Mouse (Mus musculus): ENCODE results near the gene Tmed10. TPM values are rescaled to one million over a fixed set of nuclear protein-coding genes. Genes with fewer than 3 reads are reported as not detected.
A peak's percentile ranks its signal among the peaks of the same experiment; 100 is the strongest.

The Tmed10 gene
- polyA plus RNA-seq, 1 experiment from 2014 or later, result 264 TPM

DNA sequence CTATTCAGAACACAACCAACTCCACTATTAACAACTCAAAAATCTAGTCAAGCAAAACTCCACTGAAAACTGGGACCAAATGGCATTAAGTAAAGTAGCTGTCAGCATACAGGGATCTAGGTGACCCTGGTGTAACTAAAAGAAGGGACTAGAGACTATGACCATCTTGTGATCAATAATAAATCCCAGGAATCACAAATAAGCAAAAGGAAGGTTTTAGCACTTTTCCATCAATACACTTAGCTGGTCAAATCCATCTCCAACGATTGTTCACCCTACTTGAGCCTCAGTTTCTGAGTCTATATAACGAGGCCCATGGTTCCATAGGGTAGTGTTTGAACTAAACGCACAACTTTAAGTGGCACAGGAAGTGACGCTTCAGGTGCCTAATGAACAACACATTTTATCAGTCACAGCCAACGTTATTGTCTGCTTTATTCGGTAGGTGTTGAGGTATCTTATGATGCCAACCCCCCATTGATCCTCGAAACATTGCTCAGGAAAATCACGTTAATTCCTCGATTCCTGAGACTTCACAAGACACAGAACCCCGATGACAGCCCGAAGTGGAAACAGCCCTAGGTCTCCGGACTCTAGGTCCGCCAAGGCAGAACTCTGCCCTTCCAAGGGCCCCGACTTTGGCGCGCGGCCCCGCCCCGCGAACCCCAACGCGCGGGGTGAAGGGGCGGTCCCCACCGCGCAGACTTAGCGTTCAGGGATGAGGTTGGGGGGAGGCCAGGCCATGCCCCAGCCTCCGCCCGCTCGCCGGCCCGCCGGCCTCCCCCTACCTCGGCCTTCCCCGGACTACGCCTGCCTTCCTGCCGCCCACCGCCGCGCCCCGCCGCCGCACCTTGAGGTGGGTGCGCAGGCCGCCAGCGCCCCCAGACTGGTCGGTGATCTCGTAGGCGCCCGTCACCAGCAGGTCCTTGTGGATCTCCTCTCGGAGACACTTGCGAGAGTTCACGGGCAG, 771 bp downstream of the Tmed10 start:
- ATAC-seq (ENCODE audit: insufficient number of reproducible peaks, insufficient read depth, low FRiP score, low TSS enrichment, low read depth), result peak; percentile 68
- Histone ChIP-seq H3K27me3 (no peaks in the 10 kb centered on the region), H3K27ac (peak overlapping the region; percentile 89), H3K4me3 (replicated peaks) (peak overlapping the region; percentile 94), H3K9me3 (no peaks in the 10 kb centered on the region), H3K36me3 (no peaks in the 10 kb centered on the region), H3K4me1 (replicated peaks) (peaks cover 17% of the 10 kb centered on the region), H3K4me2 (peak overlapping the region; percentile 74), H3K9ac (replicated peaks) (peak overlapping the region; percentile 91)
- under 1% methylated on average over 53 of the region's 53 CpGs for WGBS

DNA sequence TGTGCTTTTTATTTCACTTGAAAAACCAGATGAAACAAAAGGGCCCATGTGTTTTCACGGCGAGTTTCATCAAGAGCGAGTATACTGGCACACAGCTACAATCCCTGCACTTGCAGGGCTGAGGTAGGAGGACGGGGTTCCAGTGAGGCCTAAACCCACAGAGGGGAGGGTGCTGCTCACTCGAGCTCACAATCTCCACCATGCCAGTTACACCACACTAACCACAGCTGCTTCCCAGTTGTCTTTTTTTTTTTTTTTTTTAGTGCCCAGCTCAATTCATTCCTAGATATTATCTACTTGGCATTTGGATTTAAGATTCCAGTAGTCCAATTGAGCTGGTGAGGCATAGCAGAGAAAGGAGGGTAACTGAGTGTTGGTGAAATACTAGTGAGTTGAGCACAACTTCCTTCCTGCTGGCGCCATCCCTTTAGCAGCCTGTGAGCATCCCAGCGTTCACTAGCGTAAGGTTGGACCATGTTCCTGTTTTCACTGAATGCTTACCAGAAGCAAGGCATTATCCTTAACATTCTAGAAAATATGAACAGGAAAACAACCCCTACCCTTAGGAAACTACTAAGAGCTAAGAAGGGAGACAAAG, 2.5 kb downstream of the Tmed10 start:
- Histone ChIP-seq H3K4me3 (replicated peaks) (no peak overlapping the region), H3K27me3 (no peaks in the 10 kb centered on the region), H3K27ac (no peak overlapping the region), H3K4me2 (peak overlapping the region; percentile 74), H3K4me1 (replicated peaks) (peaks cover 18% of the 10 kb centered on the region), H3K9me3 (no peaks in the 10 kb centered on the region), H3K36me3 (no peaks in the 10 kb centered on the region), H3K9ac (replicated peaks) (no peak overlapping the region)
- WGBS, result 87% methylated on average over 8 of the region's 8 CpGs
- ATAC-seq (ENCODE audit: insufficient number of reproducible peaks, insufficient read depth, low FRiP score, low TSS enrichment, low read depth), result no peak

DNA sequence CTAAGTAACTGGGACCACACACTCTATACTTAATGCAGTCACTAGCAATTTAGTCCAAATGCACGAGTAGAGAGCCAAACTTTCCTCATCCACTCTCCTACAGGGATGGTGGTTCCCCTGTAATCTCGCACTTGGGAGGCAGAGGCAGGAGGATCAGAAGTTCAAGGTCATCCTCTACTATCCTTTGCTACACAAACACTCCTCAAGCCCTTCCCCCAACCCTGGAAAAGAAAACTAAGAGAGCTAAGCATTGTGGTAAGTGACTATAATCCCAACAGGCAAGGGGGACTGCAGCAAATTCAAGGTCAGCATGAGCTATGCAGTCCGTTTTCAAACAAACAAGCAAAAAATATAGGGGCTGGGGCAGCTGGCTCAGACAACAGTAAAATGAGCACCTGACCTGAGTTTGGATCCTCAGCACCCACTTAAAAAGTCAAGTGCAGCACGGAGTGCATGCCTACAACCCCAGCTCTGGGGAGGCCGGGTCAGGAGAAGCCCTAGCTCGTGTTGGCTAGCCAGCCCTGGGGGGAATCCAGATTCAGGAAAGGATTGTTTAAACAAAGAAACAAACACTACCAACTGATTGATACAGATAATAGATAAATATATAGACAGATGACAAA, 6.1 kb downstream of the Tmed10 start:
- no peak overlapping the region for H3K4me3 ChIP-seq (replicated peaks)
- ATAC-seq (ENCODE audit: insufficient number of reproducible peaks, insufficient read depth, low FRiP score, low TSS enrichment, low read depth), result no peak
- H3K27ac ChIP-seq, result no peak overlapping the region
- H3K27me3 ChIP-seq, result no peaks in the 10 kb centered on the region
- 82% methylated on average over 6 of the region's 6 CpGs for WGBS
- H3K4me1 ChIP-seq (replicated peaks), result peaks cover 26% of the 10 kb centered on the region
- H3K36me3 ChIP-seq, result no peaks in the 10 kb centered on the region
- H3K9ac ChIP-seq (replicated peaks), result no peak overlapping the region
- H3K4me2 ChIP-seq, result no peak overlapping the region
- H3K9me3 ChIP-seq, result no peaks in the 10 kb centered on the region

DNA sequence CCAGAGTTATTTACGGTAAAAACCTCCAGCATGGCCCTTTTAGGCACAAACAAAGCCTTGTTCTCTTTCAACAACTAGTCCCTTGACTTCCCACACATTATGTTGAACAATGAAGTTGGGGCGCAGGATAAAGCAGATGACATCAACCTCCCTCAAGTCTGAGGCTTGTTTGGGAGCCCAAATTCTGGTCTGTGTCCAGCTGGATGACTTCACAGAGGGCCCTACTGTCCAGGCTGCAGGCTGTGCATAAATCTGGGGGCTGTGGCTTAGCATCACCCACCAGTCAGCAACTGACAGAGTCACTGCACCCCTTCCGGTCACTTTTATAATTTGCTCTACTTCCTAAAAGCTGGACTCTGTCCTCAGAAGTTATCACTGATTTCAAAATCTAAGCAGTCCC, 8.4 kb downstream of the Tmed10 start:
- Histone ChIP-seq H3K4me2 (no peak overlapping the region), H3K27ac (0 out of 2 replicates have a peak overlapping the region, but pooled peaks have one; percentile 59), H3K36me3 (no peaks in the 10 kb centered on the region), H3K9me3 (no peaks in the 10 kb centered on the region), H3K27me3 (no peaks in the 10 kb centered on the region), H3K4me1 (replicated peaks) (peaks cover 16% of the 10 kb centered on the region), H3K4me3 (replicated peaks) (no peak overlapping the region), H3K9ac (replicated peaks) (no peak overlapping the region)
- no peak for ATAC-seq (ENCODE audit: insufficient number of reproducible peaks, insufficient read depth, low FRiP score, low TSS enrichment, low read depth)
- 88% methylated on average over 3 of the region's 3 CpGs for WGBS

DNA sequence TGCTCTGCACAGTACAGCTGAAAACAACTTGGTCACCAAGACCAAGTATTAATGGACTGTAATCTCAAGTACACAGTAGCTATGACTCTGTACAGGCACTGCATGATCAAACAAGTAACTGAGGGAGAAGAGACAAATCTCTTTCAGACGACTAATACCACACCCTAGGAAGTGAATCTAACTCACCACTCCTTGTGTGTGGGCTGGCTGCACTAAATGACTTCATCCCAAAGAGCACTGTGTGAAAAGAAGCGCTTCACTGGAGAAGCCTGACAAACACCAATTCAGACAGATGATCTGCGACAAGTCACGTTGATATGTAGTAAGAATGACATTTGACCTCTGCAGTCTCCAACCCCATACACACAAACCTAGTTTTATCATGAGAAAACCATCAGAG, 12.1 kb downstream of the Tmed10 start:
- 85% methylated on average over 4 of the region's 4 CpGs for WGBS
- H3K36me3 ChIP-seq, result peaks cover 3% of the 10 kb centered on the region; the same call in 1 of the 2 replicates
- ATAC-seq (ENCODE audit: insufficient number of reproducible peaks, insufficient read depth, low FRiP score, low TSS enrichment, low read depth), result no peak

DNA sequence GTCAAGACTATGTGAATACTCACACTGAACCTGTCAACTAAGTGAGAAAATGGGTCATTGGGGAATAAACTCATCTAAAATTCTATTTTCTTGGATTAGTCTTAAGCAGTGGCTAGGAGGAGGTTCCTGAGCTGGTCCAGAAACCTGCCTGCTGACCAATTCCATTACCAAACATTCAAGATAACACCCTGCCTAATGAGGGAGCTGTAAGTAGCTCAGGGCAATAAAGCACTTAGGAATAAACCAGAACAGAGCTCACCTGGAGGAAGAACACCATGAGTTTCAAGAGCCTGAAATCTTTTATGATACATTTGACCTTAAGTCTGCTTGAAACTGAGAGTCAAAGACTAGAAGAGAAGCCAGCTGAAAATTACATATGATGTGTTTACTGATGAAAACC, 13.1 kb downstream of the Tmed10 start:
- peaks cover 3% of the 10 kb centered on the region; the same call in 1 of the 2 replicates for H3K36me3 ChIP-seq
- ATAC-seq (ENCODE audit: insufficient number of reproducible peaks, insufficient read depth, low FRiP score, low TSS enrichment, low read depth), result no peak
- H3K27me3 ChIP-seq, result no peaks in the 10 kb centered on the region
- peaks cover 9% of the 10 kb centered on the region; the same call in 1 of the 2 replicates for H3K4me1 ChIP-seq (replicated peaks)
- no peak overlapping the region for H3K9ac ChIP-seq (replicated peaks)
- H3K27ac ChIP-seq, result no peak overlapping the region
- H3K4me3 ChIP-seq (replicated peaks), result no peak overlapping the region
- no peaks in the 10 kb centered on the region for H3K9me3 ChIP-seq
- H3K4me2 ChIP-seq, result no peak overlapping the region

More for the DNA sequence above, 12.1 kb downstream of the Tmed10 start:
- Histone ChIP-seq H3K4me1 (replicated peaks) (peaks cover 14% of the 10 kb centered on the region; the same call in 1 of the 2 replicates), H3K9ac (replicated peaks) (no peak overlapping the region), H3K4me2 (no peak overlapping the region), H3K9me3 (no peaks in the 10 kb centered on the region), H3K27ac (no peak overlapping the region), H3K4me3 (replicated peaks) (no peak overlapping the region), H3K27me3 (no peaks in the 10 kb centered on the region)

DNA sequence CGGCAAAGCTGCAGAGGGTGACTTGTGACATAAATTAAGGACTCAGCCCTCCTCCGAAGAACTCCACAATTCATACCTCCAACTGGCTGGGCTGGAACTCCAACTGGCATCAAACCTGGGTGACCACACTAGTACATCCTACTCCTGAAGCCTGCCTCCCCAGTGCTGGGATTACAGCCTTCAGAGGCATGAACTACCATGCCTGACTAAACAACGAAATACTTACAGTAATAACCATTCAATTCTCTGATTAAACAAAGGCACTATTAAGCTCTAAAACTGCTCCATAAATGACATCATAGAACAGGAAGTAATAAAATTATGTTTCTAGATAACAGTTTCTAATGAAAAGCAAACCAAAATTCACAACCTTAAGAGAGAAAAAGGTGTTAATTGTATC, 13.5 kb downstream of the Tmed10 start:
- WGBS, result 69% methylated on average over 3 of the region's 3 CpGs
- H3K9me3 ChIP-seq, result no peaks in the 10 kb centered on the region
- no peak for ATAC-seq (ENCODE audit: insufficient number of reproducible peaks, insufficient read depth, low FRiP score, low TSS enrichment, low read depth)
- H3K36me3 ChIP-seq, result peaks cover 3% of the 10 kb centered on the region; the same call in 1 of the 2 replicates
- H3K27me3 ChIP-seq, result no peaks in the 10 kb centered on the region
- no peak overlapping the region for H3K4me3 ChIP-seq (replicated peaks)
- peaks cover 5% of the 10 kb centered on the region; the same call in 1 of the 2 replicates for H3K4me1 ChIP-seq (replicated peaks)
- H3K4me2 ChIP-seq, result no peak overlapping the region
- H3K9ac ChIP-seq (replicated peaks), result no peak overlapping the region
- no peak overlapping the region for H3K27ac ChIP-seq

DNA sequence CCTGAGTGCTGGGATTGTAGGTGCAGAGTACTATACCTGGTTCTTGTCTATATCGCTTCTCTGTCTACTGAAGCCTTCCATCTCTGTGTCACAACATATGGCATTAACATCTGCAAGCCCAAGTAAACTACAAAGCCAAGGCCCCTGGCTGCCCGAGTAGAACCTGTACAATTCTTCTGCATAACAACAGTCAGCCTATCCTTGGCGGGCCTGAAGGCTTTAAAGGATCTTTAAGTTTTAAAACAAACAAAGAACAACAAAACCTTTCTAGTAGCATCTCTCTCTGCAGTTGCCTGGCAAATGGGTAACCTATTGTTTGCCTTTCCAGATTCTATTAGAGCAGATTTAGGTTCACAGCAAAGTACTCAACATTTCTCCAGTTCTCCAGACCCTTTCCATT, 20.6 kb downstream of the Tmed10 start:
- no peak overlapping the region for H3K4me2 ChIP-seq
- no peak overlapping the region for H3K27ac ChIP-seq
- peaks cover 40% of the 10 kb centered on the region for H3K36me3 ChIP-seq
- H3K9me3 ChIP-seq, result no peaks in the 10 kb centered on the region
- WGBS, result 86% methylated on average over 3 of the region's 3 CpGs
- no peak overlapping the region for H3K9ac ChIP-seq (replicated peaks)
- H3K4me3 ChIP-seq (replicated peaks), result no peak overlapping the region
- no peaks in the 10 kb centered on the region for H3K4me1 ChIP-seq (replicated peaks)
- no peak for ATAC-seq (ENCODE audit: insufficient number of reproducible peaks, insufficient read depth, low FRiP score, low TSS enrichment, low read depth)
- H3K27me3 ChIP-seq, result no peaks in the 10 kb centered on the region

DNA sequence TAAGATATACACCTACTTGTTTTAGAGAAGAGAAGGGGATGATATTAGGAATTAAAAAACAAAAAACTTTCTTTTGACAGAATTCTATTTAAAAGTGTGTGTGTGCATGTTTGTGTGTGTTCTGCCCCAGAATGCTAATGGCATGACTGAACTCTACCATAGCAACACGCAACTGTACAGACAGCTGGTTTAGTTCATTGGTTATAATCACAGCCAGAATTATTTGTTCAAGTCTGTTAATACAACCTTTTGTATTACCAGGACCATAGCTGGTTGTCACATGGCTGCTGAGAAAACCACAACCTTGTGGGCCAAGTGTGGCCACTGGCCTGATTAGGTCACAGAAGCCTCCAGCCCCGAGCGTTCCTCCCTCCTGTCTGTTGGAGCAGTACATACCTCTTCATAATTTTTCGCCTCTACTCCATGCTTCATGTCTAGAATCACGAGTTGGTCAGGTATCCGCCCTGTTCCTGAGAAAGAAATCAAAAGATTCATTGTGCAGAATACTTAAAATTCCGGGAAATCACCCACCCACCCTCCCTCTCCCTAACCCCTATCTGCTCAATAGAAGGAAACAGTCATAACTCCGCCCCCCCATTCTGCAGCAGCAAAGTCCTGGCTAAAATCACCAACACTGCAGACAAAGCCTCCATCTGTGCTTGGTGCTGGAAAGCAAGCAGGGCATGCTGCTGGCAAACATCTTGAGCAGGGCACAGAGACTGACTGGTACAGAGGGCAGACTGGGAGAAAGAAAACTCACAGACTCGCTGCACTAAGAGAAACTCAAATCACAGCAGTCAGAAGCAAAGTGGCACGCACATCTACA, 24.0 kb downstream of the Tmed10 start:
- WGBS, result 84% methylated on average over 10 of the region's 10 CpGs
- H3K27me3 ChIP-seq, result no peaks in the 10 kb centered on the region
- ATAC-seq (ENCODE audit: insufficient number of reproducible peaks, insufficient read depth, low FRiP score, low TSS enrichment, low read depth), result no peak
- H3K4me3 ChIP-seq (replicated peaks), result no peak overlapping the region
- no peaks in the 10 kb centered on the region for H3K4me1 ChIP-seq (replicated peaks)
- peaks cover 56% of the 10 kb centered on the region for H3K36me3 ChIP-seq
- H3K27ac ChIP-seq, result peak overlapping the region; percentile 72
- no peak overlapping the region for H3K9ac ChIP-seq (replicated peaks)
- H3K4me2 ChIP-seq, result no peak overlapping the region
- no peaks in the 10 kb centered on the region for H3K9me3 ChIP-seq

DNA sequence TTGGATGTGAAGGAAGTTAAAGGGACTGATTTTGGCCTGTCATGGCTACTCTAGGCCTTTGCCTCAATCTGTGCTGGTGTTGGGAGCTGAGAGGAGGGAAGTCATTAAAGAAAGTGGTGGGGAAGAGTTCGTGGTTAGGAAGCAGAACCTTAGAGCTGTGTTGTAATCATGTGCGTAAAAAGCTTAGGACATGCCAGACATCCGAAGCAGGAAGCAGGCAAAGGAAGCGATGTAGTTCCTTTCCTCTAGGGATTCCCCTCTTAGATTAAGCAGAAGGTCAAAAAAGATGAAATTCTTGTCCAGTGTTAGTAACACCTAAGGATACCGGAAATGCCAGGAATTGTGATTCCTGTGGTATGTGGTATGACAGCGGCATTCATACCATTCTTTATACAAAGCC, 26.3 kb downstream of the Tmed10 start:
- no peak overlapping the region for H3K4me2 ChIP-seq
- H3K9me3 ChIP-seq, result no peaks in the 10 kb centered on the region
- WGBS, result 86% methylated on average over 6 of the region's 6 CpGs
- H3K27ac ChIP-seq, result 0 out of 2 replicates have a peak overlapping the region, but pooled peaks have one; percentile 14
- H3K36me3 ChIP-seq, result peaks cover 58% of the 10 kb centered on the region
- no peak overlapping the region for H3K4me3 ChIP-seq (replicated peaks)
- H3K9ac ChIP-seq (replicated peaks), result no peak overlapping the region
- H3K27me3 ChIP-seq, result no peaks in the 10 kb centered on the region
- ATAC-seq (ENCODE audit: insufficient number of reproducible peaks, insufficient read depth, low FRiP score, low TSS enrichment, low read depth), result no peak
- no peaks in the 10 kb centered on the region for H3K4me1 ChIP-seq (replicated peaks)
